Mouse (Mus musculus) lung, postnatal 4 days (tissue): ENCODE data around the gene Rab20.
"Not testable (repeated sequence)": the region's sequence is repeated elsewhere in the genome, so short reads cannot be mapped to it uniquely, and the experiment has no call there.

Experiments
- DNase-seq, 2 experiments: peaks; one replicate each; pipeline ENCODE4 v3.0.0; 2021

Gene Rab20

DNA sequence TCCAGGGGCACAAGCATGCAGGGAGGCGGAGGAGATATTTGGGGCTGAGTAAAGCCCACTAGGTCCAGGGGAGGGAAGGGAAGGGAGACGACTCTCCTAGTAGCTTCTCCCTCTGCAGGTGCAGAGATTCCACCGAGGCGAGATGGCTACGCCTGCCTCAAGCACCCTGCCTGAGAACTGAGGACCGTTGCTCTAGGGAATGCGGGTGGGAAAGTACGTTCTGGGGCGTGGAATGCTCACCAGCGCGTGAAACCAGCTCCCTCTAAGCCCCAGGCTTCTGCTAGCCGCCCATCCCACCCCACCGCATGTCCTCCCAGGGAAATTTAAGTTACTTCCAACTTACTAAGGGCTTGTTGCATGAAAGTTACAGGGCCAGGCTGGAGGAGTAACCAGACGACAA lies 1.1 kb upstream of the Rab20 start:
- no peak for DNase-seq

DNA sequence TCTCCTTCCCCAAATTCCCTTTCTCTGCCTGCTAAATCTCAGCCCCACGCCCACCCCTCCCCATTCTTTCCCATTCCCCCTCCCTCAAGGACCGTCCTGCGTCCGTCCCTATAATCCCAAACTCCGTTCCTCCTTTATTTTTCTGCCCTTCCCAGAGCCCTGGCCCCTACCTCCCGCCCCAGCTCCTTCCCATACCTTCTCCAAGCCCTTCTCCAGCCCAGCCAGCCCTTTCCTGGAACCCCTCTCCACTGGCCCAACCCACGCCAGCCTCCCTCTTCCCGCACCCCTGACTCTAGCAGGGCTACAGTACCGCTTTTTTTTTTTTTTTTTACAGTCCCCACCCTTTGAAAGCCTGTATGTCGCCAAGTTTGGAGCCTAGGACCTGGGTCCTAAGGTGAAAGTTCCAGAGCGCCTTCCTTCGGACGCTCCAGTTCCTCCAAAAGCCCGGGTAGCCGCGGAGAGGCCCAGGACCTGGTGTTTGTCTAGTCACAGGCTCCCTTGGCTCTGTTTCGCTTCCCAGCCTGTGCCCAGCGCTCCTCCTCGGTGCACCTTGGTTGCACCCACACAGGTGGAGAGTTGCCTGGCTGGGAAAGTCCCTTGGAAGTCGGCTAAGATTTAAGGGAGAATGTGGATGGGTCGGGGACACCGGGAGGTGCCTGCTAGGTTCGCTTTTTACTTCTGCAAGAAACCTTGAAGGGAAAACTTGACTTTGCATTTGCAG lies 457 bp upstream of the Rab20 start:
- DNase-seq: no peak

- no peak for DNase-seq
Observed at GRCm38 (mm10) chr8:11477178-11477553, 1.3 kb downstream of the Rab20 start.

- DNase-seq: peak; percentile 77 to 86
Observed at GRCm38 (mm10) chr8:11476338-11477177, 2.0 kb downstream of the Rab20 start.

DNA sequence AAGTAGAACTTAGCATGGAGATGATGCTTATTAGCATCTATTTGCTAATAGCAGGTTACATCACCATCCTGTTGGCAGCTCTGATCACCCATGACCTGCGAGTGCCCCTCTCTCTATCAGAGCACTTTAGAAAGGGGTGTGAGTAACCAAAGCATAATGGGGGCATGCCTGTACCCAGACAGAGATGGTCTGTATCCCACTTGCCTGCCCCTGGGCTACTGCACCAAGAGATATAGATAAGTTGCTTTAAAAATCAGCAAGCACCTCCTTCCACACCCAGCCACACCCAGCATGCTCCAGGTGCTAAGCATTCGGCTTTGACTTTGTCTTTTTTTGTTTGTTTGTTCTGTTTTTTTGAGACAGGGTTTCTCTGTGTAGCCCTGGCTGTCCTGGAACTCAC lies 2.6 kb downstream of the Rab20 start:
- DNase-seq: no peak

DNA sequence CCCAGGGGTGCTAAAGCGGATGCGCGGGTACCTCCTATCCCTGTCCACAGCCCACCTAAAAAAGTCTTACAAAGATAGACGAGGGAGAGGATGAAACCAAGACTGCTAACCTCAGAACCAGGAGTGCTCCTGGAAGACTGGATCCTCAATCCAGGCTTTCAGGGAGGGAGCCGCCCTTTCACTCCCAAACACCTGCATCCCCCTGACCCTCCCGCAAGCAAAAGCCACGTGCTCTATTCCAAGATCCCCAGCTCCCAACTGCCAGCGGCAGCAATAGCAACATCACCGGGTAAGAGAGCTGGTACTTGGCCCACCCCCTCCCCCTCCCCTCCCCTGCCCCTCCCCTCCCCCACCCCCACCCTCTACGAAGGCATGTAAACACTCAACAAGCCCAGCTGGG lies 3.1 kb downstream of the Rab20 start:
- DNase-seq: no peak

DNA sequence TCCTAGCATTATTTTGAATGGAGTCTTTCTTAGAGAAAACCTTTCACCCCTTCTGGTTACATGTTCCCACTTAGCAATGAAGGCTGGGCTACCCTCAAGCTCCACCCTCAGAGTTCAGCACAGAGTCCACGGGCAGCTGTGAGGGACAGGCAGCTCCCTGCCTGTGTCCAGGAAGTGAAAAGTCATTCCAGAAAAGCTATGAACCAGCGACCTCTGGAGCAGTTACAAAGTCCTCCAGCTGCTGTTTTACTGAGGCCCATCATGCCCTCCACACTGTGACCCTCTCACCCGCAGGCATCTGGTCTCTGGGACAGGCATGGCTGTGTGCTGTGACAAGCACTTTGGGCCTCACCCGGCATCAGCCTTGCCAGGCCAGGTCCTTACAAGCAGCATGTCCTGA lies 5.4 kb downstream of the Rab20 start:
- DNase-seq: peak; percentile 53 to 79

DNA sequence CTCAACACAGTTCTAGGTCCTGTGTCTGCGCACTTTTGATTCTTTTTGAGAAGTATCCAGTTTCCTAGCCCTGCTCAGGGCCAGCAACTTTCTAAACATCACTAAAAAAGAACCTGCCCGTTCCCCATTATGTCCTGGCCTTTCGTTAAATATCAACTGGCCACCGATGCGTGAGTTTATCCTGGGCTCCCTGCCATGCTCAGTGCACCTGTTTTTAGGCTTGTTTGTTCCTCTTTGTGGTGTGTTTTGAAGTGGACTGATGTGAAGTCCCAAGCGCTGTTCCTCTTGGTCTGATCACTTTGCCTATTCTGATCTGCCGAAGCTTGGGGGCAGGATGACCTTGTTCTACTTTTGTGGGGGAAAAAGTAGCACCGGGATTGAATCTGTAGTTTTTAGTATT lies 7.2 kb downstream of the Rab20 start:
- no peak for DNase-seq

DNA sequence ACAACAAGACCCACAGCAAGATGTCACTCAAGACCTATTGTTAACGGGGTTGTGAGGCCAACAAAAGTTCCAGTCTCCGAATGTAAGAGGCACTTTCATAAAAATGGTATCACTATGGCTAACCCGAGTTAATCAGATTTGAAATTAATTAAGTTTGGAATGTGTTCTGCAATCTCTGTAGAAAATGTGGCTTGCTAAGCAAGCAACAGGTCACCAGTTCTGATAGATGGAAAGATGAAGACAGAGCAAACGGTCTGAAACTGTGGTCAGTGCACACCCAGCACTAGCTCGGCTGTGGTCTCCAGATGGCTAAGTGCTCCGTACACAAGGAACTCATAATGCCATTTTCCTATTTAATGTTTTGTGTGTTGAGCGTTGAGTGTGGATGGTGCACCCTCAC lies 7.8 kb downstream of the Rab20 start:
- no peak for DNase-seq

GRCm38 (mm10) chr8:11469095-11469494 lies 9.4 kb downstream of the Rab20 start:
- DNase-seq: peak in 1 of 2 experiments; percentile 59

DNA sequence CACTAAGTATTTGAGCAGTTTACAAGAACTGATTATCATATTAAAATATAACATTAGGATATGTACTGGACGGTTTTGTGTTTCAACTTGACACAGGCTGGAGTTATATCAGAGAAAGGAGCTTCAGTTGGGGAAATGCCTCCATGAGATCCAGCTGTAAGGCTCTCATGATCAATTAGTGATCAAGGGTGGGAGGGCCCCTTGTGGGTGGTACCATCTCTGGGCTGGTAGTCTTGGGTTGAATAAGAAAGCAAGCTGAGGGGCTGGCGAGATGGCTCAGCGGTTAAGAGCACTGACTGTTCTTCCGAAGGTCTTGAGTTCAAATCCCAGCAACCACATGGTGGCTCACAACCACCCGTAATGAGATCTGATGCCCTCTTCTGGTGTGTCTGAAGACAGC lies 12.0 kb downstream of the Rab20 start:
- DNase-seq: not testable (repeated sequence)

- no peak for DNase-seq
Observed at GRCm38 (mm10) chr8:11465619-11466018, 12.9 kb downstream of the Rab20 start.

DNA sequence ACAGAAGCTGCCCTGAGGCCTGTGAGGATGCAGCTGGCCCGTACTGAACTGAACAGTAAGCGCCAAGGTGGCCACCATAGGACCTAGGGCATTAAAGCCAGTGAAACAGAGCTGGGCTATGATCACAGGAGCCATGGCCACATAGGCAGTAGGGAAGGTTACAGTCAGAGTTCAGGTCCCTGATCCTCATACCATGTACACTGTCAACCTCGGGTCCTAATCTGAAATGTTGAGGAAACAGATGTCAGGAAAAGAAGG lies 13.9 kb downstream of the Rab20 start:
- no peak for DNase-seq

DNA sequence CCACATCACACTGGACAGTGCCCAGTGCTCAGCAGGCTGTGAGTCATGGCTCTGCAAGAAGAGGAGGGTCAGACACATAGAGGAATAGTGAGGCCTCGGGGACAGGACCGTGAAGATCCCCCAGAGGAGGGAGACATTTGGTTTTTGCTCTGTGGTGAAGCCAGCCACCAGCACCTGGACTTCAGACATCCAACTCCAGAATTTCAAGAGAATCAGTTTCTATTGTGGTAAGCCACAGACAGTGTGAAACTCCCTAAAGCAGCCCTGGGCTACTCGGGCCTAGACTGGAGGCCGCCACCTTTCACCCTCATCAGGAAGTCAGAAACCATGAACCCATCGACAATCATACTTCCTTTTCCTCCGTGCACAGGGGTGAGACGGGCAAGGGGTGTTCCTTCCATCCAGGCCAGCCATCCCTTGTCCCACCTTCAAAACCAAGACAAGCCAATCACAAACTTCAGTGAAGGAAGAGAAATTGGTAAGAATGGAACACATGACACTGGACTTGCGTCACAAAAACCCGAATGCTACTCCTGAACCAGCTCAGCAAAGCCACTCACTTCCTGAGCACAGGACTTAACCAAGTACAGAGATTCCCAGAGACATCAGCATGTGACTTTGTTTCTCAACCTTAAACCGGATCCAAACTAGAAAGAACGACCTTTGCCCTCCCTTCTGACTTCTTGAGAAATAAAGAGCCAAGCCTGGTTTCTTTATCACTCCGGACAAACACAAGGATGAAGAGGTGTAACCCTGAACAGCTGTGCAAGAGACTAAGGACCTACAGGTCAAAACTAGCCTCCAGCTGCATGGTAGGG lies 14.4 kb downstream of the Rab20 start:
- DNase-seq: peak; percentile 41 to 57

- DNase-seq: no peak
Observed at GRCm38 (mm10) chr8:11463541-11463888, 15.0 kb downstream of the Rab20 start.

DNA sequence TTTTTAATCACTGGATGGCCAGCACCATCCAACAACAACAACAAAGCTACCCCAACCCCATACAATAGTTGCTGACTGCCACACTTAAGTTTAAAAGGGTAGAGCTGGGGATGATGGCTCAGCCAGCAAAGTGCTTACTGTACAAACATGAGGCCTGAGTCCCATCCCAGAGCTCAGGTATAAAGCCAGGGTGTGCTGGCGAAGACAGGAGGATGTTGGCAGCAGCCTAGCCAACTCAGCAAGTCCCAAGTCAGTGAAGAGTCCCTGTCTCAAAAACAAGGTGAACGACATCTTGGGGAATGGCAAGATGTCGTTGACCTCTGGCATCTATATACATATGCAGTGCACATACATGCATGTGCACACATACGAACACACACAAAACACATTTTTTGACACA lies 15.9 kb downstream of the Rab20 start:
- no peak for DNase-seq

GRCm38 (mm10) chr8:11461847-11462246 lies 16.7 kb downstream of the Rab20 start:
- no peak for DNase-seq

GRCm38 (mm10) chr8:11460934-11461333 lies 17.6 kb downstream of the Rab20 start:
- peak; percentile 62 to 65 for DNase-seq

DNA sequence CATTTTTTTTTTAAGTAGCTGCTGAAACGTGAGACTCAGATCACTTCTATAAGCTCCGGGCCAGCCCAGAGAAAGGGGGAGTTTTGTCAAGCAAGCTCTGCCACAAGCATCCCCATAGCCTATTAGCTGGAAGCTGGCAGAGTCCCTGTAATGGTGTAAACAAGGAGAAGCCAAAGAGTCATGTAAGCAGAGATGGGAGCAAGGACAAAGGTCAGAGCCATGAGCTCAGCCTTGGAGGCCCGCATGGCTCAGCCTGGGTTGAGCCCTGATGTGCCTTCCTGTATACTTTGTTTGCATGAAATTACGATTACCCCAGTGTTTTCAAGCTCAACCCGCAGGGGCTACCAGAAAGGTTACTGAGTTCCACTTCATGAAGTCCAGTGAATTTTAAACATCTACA lies 19.5 kb downstream of the Rab20 start:
- no peak for DNase-seq

DNA sequence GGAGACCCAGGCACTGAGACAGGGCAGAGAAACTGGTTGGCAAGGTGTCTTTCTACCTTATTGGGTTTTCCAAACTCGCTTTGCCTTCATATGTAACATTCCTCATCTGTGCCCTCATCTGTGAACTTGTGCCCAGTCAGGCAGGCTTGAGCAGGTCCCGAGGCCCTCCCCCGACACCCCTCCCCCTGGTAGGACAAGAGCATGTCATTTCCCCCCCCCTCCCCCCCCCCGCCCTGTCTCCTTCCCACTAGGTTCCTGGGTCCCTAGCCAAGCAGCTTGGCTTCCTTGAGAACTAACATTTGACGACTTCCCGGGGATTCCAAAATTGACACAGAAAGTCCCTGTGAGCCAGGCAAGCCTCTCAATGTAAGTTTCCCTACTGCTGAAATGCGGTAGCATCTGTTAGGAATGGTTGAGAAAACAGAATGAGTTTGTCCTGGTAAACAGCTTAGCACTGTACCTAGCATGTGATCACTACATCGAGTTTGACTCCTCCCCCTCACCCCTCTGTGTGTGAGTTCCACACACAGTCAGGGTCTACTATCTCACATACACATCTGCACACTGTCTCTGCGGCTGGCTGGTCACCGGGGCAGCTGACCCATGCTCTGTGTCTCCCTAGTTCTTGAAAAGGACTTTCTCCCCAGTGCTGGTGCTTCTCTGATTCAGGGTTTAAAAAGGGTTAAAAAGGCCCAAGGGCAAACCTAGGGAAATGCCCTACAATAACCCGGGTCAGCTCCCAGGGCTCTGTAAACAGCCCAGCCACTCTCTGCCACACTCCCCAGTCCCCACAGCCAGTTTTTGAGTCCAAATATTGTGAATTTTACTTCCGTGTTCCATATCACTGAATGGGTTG lies 20.3 kb downstream of the Rab20 start:
- DNase-seq: peak in 1 of 2 experiments; percentile 55

GRCm38 (mm10) chr8:11457278-11457677 lies 21.2 kb downstream of the Rab20 start:
- DNase-seq: no peak

GRCm38 (mm10) chr8:11454228-11454627 lies 24.3 kb downstream of the Rab20 start:
- no peak for DNase-seq

DNA sequence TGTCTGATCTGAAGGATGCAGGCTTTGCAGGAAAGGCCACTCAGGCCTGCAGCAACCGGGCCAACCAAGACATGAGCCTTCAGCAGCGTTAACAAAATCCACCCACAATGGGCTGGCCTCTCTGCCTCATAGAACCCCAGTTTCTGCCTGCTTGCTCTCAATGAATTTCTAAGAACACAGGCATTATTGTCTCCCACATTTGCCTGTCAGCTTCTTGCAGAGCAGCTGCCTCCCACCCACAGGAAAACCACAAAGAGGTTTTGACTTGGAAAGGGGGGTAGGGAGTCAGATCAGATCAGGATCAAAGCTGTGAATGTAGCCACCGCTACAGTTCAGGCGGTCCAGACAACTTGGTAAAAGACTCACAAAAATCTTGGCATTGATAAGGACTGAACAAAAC lies 25.5 kb downstream of the Rab20 start:
- no peak for DNase-seq
